Mouse (Mus musculus) MEL (cell line): ENCODE measurements at regions not wholly inside any gene's neighbourhood (a gene's known extent, or its start where the extent isn't known, plus 50 kb on each side); places are given as distances from the start of the nearest gene placed in this dataset.

ENCODE experiments used
- DNase-seq: peaks from one replicate; pipeline ENCODE4 v3.0.0; 2011; ENCODE audit warnings: low read depth, low spot score
- H3K27ac ChIP-seq: 2 replicates; pipeline ENCODE4 v1.5.1; 2012; ENCODE audit warnings: low read depth, mild to moderate bottlenecking, control low read depth, low read length, moderate library complexity; ENCODE audit not compliant: control insufficient read depth
- H3K27me3 ChIP-seq, 2 experiments: fragments of 150-350 bp in 1 of 2; sonication (generic) in 1 of 2; 2 replicates each; pipeline ENCODE4 v1.6.1; 2012; ENCODE audit warnings: low read length in 2 of 2, mild to moderate bottlenecking in 2 of 2, improper control_type of control experiment in 1 of 2, moderate library complexity in 1 of 2; ENCODE audit not compliant: insufficient read depth in 2 of 2, control insufficient read depth in 1 of 2
- H3K36me3 ChIP-seq, 2 experiments: 2 replicates each; pipeline ENCODE4 v1.6.1; 2012 to 2014; ENCODE audit warnings: low read length in 2 of 2, improper control_type of control experiment in 1 of 2, inconsistent platforms in 1 of 2, mild to moderate bottlenecking in 1 of 2; ENCODE audit not compliant: insufficient read depth in 2 of 2, control insufficient read depth in 1 of 2
- H3K4me1 ChIP-seq, 2 experiments: fragments of 150-350 bp in 1 of 2; sonication (generic) in 1 of 2; 2 replicates each; pipeline ENCODE4 v1.6.1; 2012; ENCODE audit warnings: low read length in 2 of 2, improper control_type of control experiment in 1 of 2, mild to moderate bottlenecking in 1 of 2; ENCODE audit not compliant: insufficient read depth in 2 of 2, control insufficient read depth in 1 of 2
- H3K4me3 ChIP-seq, 2 experiments: fragments of 150-350 bp in 1 of 2; sonication (generic) in 1 of 2; 2 replicates each; pipeline ENCODE4 v1.5.1; 2012; ENCODE audit warnings: low read depth in 2 of 2, low read length in 2 of 2, mild to moderate bottlenecking in 2 of 2, moderate library complexity in 2 of 2, control low read depth in 1 of 2, improper control_type of control experiment in 1 of 2; ENCODE audit not compliant: control insufficient read depth in 1 of 2, insufficient read depth in 1 of 2
- H3K79me2 ChIP-seq: 2 replicates; pipeline ENCODE4 v1.6.1; 2012; ENCODE audit warnings: mild to moderate bottlenecking, low read length, moderate library complexity; ENCODE audit not compliant: control insufficient read depth, poor library complexity, insufficient read depth
- H3K9ac ChIP-seq: 2 replicates; pipeline ENCODE4 v1.6.1; 2012; ENCODE audit warnings: low read depth, mild to moderate bottlenecking, control low read depth, low read length, moderate library complexity; ENCODE audit not compliant: control insufficient read depth, poor library complexity, severe bottlenecking
- H3K9me3 ChIP-seq: fragments of 150-350 bp; sonication (generic); replicated peaks from 2 replicates; pipeline ENCODE4 v1.6.1; 2012; ENCODE audit warnings: mild to moderate bottlenecking, low read length, improper control_type of control experiment, moderate library complexity; ENCODE audit not compliant: insufficient read depth
- CHD1 ChIP-seq: IDR thresholded peaks from 2 replicates; pipeline ENCODE4 v1.6.1; 2012; ENCODE audit warnings: low read depth, mild to moderate bottlenecking, inconsistent platforms, low read length, improper control_type of control experiment
- ELF1 ChIP-seq: IDR thresholded peaks from 2 replicates; pipeline ENCODE4 v1.6.1; 2014; ENCODE audit warnings: low read depth, mild to moderate bottlenecking, inconsistent platforms, low read length, improper control_type of control experiment, moderate library complexity
- GABPA ChIP-seq: IDR thresholded peaks from 2 replicates; pipeline ENCODE4 v1.6.1; 2012; ENCODE audit warnings: low read depth, mild to moderate bottlenecking, inconsistent platforms, low read length, improper control_type of control experiment, moderate library complexity
- JUND ChIP-seq: IDR thresholded peaks from 2 replicates; pipeline ENCODE4 v1.6.1; 2011; ENCODE audit warnings: low read depth, mild to moderate bottlenecking, improper control_type of control experiment, low read length
- KAT2A ChIP-seq: conservative IDR thresholded peaks from 2 replicates; pipeline ENCODE4 v1.6.1; 2012; ENCODE audit warnings: low read depth, low read length, improper control_type of control experiment, inconsistent platforms
- MAZ ChIP-seq: IDR thresholded peaks from 2 replicates; pipeline ENCODE4 v1.6.1; 2012; ENCODE audit warnings: low read depth, mild to moderate bottlenecking, inconsistent platforms, low read length, improper control_type of control experiment
- MEF2A ChIP-seq: IDR thresholded peaks from 2 replicates; pipeline ENCODE4 v1.6.1; 2014; ENCODE audit warnings: low read depth, mild to moderate bottlenecking, inconsistent platforms, low read length, improper control_type of control experiment; ENCODE audit not compliant: poor library complexity, insufficient replicate concordance, severe bottlenecking; ENCODE audit errors: extremely low read depth
- MYB ChIP-seq: IDR thresholded peaks from 2 replicates; pipeline ENCODE4 v1.6.1; 2011; ENCODE audit warnings: mild to moderate bottlenecking, low read depth, low read length, improper control_type of control experiment
- MYC ChIP-seq: IDR thresholded peaks from 2 replicates; pipeline ENCODE4 v1.6.1; 2011; ENCODE audit warnings: low read depth, mild to moderate bottlenecking, low read length, improper control_type of control experiment, moderate library complexity
- NELFE ChIP-seq: IDR thresholded peaks from 2 replicates; pipeline ENCODE4 v1.6.1; 2011; ENCODE audit warnings: low read depth, low read length, improper control_type of control experiment
- NRF1 ChIP-seq: IDR thresholded peaks from 2 replicates; pipeline ENCODE4 v1.6.1; 2014; ENCODE audit warnings: low read depth, mild to moderate bottlenecking, inconsistent platforms, low read length, improper control_type of control experiment, moderate library complexity; ENCODE audit not compliant: poor library complexity, insufficient read depth, severe bottlenecking
- RAD21 ChIP-seq: IDR thresholded peaks from 2 replicates; pipeline ENCODE4 v1.6.1; 2011; ENCODE audit warnings: mild to moderate bottlenecking, low read depth, low read length, improper control_type of control experiment
- RCOR1 ChIP-seq: IDR thresholded peaks from 2 replicates; pipeline ENCODE4 v1.6.1; 2012; ENCODE audit warnings: low read depth, mild to moderate bottlenecking, inconsistent platforms, low read length, improper control_type of control experiment
- SMC3 ChIP-seq: IDR thresholded peaks from 2 replicates; pipeline ENCODE4 v1.6.1; 2011; ENCODE audit warnings: low read depth, low read length, improper control_type of control experiment
- TCF12 ChIP-seq: IDR thresholded peaks from 2 replicates; pipeline ENCODE4 v1.6.1; 2014; ENCODE audit warnings: low read depth, mild to moderate bottlenecking, inconsistent platforms, low read length, improper control_type of control experiment, moderate library complexity
- UBTF ChIP-seq: IDR thresholded peaks from 2 replicates; pipeline ENCODE4 v1.6.1; 2012; ENCODE audit warnings: low read depth, mild to moderate bottlenecking, inconsistent platforms, low read length, improper control_type of control experiment, moderate library complexity, borderline replicate concordance; ENCODE audit not compliant: insufficient read depth
- USF1 ChIP-seq: IDR thresholded peaks from 2 replicates; pipeline ENCODE4 v1.6.1; 2014; ENCODE audit warnings: low read depth, mild to moderate bottlenecking, inconsistent platforms, low read length, improper control_type of control experiment, moderate library complexity
- USF2 ChIP-seq, 2 experiments: IDR thresholded peaks; 2 replicates each; pipeline ENCODE4 v1.6.1; 2011 to 2012; ENCODE audit warnings: improper control_type of control experiment in 2 of 2, low read length in 2 of 2, borderline replicate concordance in 1 of 2, inconsistent platforms in 1 of 2, low read depth in 1 of 2, mild to moderate bottlenecking in 1 of 2; ENCODE audit not compliant: insufficient read depth in 1 of 2
- ZC3H11A ChIP-seq: IDR thresholded peaks from 2 replicates; pipeline ENCODE4 v1.6.1; 2012; ENCODE audit warnings: low read depth, mild to moderate bottlenecking, inconsistent platforms, low read length, improper control_type of control experiment

DNA sequence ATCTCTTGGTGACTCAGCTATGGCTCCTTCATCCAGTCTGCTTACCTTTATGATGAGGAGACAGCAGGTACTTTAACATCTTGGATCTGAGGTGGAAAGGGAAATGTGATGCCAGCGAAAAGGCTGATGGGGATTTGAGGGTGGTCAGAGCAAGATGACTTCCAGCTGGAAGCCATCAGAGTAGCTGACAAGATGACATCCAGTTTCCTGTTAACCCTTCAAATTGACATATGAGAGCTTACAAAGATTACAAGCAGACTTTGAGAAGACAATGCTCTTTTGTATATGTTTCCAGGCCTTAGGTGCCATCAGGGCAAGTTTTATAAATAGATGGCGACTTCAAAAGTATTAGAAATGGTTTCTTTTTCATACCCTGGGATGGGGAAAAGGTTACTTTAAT is 621.3 kb upstream of the A1bg start:
- H3K9me3 ChIP-seq = no peaks in the 10 kb centered on the region
- H3K36me3 ChIP-seq = no peaks in the 10 kb centered on the region
- TF ChIP-seq NELFE (no peak), MEF2A (no peak), JUND (no peak), KAT2A (no peak), NRF1 (no peak), CHD1 (no peak), SMC3 (no peak), ZC3H11A (no peak), RCOR1 (no peak), MYC (no peak), GABPA (no peak), ELF1 (no peak), MYB (no peak), USF1 (no peak), RAD21 (no peak), TCF12 (no peak), MAZ (no peak), UBTF (no peak)
- TF ChIP-seq, all 39 proteins: peak for 0
- Histone ChIP-seq H3K4me3 (no peak overlapping the region), H3K79me2 (no peaks in the 10 kb centered on the region), H3K27ac (no peak overlapping the region), H3K9ac (no peak overlapping the region), H3K4me1 (no peaks in the 10 kb centered on the region), H3K27me3 (no peaks in the 10 kb centered on the region; a peak in 1 of 4 replicates)
- no peak for DNase-seq

DNA sequence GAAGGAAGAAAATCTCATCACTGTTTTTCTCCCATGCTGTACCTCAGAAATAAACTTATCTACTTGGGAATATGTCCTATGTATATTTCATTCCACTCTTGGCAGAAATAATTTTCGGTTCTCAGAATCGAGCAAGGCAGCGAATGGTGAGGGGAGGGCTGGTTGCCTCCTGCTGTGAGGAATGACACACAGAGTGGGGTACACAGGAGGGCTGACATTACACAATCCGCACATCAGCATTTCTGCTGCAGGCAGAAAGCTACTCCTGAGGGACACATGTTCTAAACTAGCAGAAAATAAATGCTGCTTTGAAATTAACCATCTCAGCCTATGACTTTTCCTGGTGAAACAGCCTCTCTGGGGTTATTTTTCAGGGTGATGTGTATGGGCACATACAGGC is 618.8 kb upstream of the A1bg start:
- Histone ChIP-seq H3K27me3 (no peaks in the 10 kb centered on the region; a peak in 1 of 4 replicates), H3K79me2 (no peaks in the 10 kb centered on the region), H3K9me3 (no peaks in the 10 kb centered on the region), H3K9ac (no peak overlapping the region), H3K4me1 (no peaks in the 10 kb centered on the region), H3K36me3 (no peaks in the 10 kb centered on the region), H3K27ac (no peak overlapping the region), H3K4me3 (no peak overlapping the region)
- no peak for DNase-seq
- no peak for TF ChIP-seq RCOR1
- no peak for TF ChIP-seq JUND
- no peak for TF ChIP-seq USF2 (IDR thresholded peaks at IDR 0.05; ENCODE audit: borderline replicate concordance in 1 of 2, insufficient read depth in 1 of 2, low read depth in 1 of 2, low read length in 2 of 2)
